Mouse (Mus musculus) erythroblast, embryonic 14.5 days (primary cell): Measurements from ENCODE around the gene Tbcd. TPM values are rescaled to one million over a fixed set of nuclear protein-coding genes. Genes with fewer than 3 reads are reported as not detected.

ENCODE experiments used
- H3K27me3 ChIP-seq: 2 replicates; pipeline ENCODE4 v1.6.1; 2012; ENCODE audit warnings: inconsistent platforms; ENCODE audit not compliant: control insufficient read depth
- H3K36me3 ChIP-seq: 2 replicates; pipeline ENCODE4 v1.6.1; 2012; ENCODE audit warnings: mild to moderate bottlenecking, inconsistent platforms; ENCODE audit not compliant: control insufficient read depth
- H3K4me1 ChIP-seq: 2 replicates; pipeline ENCODE4 v1.6.1; 2012; ENCODE audit warnings: inconsistent platforms; ENCODE audit not compliant: control insufficient read depth
- H3K4me3 ChIP-seq: replicated peaks from 2 replicates; pipeline ENCODE3; 2012; ENCODE audit warnings: moderate library complexity, mild to moderate bottlenecking, inconsistent platforms
- H3K9me3 ChIP-seq: 2 replicates; pipeline ENCODE4 v1.6.1; 2012; ENCODE audit warnings: low read length, inconsistent platforms, mixed read lengths; ENCODE audit not compliant: control insufficient read depth
- GATA1 ChIP-seq: IDR thresholded peaks from 2 replicates; pipeline ENCODE4 v1.6.1; 2012; ENCODE audit warnings: low read length, inconsistent platforms, mixed read lengths
- TAL1 ChIP-seq: IDR thresholded peaks from 3 replicates; pipeline ENCODE4 v1.6.1; 2012; ENCODE audit warnings: low read length, inconsistent platforms, mixed read lengths
- polyA plus RNA-seq: library from polyadenylated mRNA; stranded (reverse); fragments of >175 nt; gene quantifications from 2 replicates; pipeline ENCODE4 v1.2.3, GENCODE M21; 2012

The Tbcd gene
- polyA plus RNA-seq, 1 experiment: 0.42 TPM

DNA sequence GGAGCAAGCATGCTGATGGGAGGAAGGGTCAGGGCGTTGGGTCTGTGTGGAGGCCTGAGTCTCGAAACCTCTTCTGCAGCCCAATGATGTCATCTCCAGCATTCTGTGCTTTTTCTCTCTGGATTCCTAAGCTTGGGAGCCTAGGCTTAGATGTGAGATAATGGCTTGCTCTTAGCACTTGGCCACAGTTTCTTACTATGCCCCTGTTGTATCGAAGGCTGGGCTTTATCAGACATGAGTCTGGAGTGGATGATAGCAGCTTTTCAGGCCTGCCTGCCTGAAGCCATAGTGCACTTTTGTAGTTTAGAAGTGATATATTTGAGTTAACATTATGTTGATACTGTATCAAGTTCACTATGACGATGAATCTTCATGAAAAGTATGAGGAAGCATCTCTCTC is 49.8 kb downstream of the Tbcd start:
- Histone ChIP-seq H3K9me3 (no peaks in the 10 kb centered on the region), H3K27me3 (no peaks in the 10 kb centered on the region), H3K4me3 (no peak overlapping the region), H3K4me1 (peaks cover 3% of the 10 kb centered on the region), H3K36me3 (peaks cover 97% of the 10 kb centered on the region)
- TF ChIP-seq TAL1: no peak
- no peak for TF ChIP-seq GATA1

DNA sequence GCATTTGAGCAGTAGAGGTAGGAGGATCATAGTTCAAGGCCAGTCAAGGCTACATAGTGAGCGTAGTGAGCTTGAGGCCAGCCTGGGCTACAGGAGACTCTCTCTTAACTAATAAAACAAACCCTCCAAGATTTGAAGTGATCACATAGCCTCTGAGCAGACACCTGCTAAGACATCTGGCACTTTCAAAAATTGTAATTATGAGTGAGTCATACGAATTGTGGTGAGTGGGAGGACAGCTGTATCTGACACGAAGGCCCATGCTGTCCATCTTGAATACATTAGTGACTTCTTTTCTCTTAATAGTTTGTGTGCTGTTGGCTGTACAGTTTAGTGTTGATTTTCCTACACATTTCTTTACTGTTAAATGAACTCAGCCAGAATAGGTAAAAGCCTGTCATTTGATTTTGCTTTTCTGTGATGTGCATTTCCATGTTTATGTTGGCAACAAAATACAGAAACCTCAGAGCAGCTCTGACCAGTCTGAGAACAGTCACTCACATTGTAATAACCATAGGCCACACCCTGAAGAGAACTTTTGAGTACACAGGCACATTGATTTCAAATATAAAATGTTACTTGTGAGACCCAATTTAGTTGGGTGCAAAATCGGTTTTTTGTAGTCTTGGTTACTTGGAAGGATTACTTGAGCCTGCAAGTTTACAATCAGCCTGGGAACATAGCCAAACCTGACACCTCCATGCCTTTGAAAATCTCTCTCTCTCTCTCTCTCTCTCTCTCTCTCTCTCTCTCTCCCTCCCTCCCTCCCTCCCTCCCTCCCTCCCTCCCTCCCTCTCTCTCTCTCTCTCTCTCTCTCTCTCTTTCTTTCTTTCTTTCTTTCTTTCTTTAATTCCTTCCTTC is 50.5 kb downstream of the Tbcd start:
- H3K4me3 ChIP-seq: no peak overlapping the region
- H3K27me3 ChIP-seq: no peaks in the 10 kb centered on the region
- peaks cover 3% of the 10 kb centered on the region for H3K4me1 ChIP-seq
- TF ChIP-seq TAL1: no peak
- TF ChIP-seq GATA1: no peak
- H3K9me3 ChIP-seq: no peaks in the 10 kb centered on the region
- H3K36me3 ChIP-seq: peaks cover 94% of the 10 kb centered on the region

DNA sequence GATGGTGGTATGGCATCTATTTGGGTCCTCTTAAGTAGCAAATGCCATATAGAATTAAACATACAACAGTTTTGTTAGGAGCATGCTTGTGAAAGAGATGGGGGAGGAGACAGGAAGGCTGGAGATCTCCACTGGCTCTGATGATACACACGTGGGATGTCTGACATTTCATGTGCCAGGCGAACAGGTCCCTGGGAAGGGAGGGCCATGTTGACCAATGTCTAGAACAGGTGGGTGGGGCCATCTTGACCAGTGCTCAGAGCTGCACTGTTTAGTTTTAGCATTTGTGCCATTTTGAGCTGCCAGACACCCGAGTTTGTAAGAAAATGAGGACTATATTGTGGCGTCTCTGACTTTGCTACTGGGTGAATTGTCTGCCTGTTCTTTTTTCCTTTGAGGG is 56.7 kb downstream of the Tbcd start:
- H3K4me3 ChIP-seq: no peak overlapping the region
- H3K27me3 ChIP-seq: no peaks in the 10 kb centered on the region
- TF ChIP-seq GATA1: no peak
- TF ChIP-seq TAL1: no peak
- H3K4me1 ChIP-seq: no peaks in the 10 kb centered on the region
- no peaks in the 10 kb centered on the region for H3K9me3 ChIP-seq
- peaks cover 79% of the 10 kb centered on the region for H3K36me3 ChIP-seq

DNA sequence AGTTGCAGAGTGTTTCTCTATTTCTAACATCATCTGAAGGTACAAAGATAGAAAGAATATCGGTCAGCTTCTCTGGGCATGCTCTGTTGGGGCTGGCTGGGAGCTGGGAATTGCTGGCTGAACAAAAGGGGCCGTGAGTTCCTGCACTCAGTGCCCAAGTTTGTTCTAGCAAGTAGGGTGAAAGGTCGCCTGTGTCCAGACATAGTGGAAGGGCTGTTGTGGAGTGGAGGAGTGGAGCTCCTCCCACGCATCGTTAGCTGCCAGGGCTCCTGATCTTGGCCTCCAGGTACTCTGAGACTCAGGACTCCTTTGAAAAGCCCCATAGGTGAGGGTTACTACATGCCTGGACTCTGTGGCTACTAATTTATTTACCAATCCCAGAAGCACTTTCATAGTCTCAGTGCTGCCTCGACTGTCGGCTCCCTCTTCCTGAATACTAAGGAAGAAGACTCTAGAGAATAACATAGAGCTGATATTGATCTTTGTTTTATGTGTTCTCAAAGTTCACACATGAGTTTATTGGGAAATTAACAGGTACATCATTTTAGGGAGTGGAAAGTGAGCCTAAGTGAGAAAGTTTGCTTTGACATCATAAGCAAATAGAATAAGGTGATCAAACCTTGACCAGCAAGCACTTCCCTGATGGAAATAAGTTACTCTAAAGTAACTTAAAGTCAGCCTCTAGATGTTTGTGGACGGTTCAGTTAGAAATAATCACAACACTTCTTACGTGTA is 58.9 kb downstream of the Tbcd start:
- Histone ChIP-seq H3K36me3 (peaks cover 74% of the 10 kb centered on the region), H3K27me3 (no peaks in the 10 kb centered on the region), H3K9me3 (no peaks in the 10 kb centered on the region), H3K4me1 (no peaks in the 10 kb centered on the region), H3K4me3 (no peak overlapping the region)
- TF ChIP-seq GATA1 (no peak), TAL1 (no peak)

DNA sequence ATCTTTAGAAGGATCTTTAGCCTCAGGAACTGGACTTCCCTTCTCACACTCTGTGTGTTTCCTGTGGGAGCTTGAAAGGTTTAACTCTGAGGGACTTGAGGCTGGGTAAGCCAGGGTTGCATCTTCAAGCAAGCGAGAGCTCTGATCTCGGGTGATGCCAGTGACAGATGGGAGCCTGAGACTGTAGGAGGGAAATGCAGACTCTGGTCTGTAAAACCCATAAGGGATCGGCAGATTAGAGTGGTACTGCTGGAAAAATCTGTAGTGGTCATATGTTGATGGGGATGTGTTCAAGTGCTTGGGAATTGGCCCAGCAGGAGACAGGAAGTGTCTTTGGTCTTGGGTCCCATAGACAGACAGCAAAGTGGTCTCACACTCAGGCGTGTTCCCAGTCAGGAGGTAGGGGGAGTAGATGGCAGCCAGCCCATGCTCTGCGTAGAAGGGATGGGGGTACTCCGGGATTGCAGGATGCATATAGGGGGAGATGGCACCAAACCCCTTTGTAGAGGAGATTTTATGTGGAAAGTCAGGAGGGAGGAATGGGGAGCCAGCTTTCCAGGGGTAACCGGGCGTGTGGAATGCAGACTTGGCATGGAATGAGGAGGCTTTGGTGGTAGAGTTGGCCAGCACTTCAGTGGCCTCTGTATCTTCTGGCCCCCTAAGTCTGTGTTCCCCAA is 61.3 kb downstream of the Tbcd start:
- H3K9me3 ChIP-seq: no peaks in the 10 kb centered on the region
- peaks cover 74% of the 10 kb centered on the region for H3K36me3 ChIP-seq

DNA sequence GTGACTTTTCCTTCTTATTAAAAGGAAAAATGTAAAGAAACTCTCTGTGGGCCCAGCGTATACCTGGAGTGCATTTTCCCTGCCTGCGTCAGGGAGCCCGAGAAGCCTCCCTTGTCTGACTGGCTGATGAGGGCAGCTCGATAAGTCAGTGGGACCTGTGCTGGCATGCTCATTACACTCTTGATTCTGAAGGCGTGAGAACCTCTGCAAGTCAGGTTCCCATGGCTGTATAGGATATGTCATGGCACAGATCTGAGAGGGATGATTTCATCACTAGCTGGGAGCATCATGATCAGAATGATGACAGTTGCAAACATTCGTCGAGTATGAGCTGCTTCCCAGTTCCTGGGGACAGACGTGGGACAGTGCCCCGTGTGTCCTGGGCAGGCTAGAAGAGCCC is 64.2 kb downstream of the Tbcd start:
- H3K27me3 ChIP-seq: no peaks in the 10 kb centered on the region
- H3K4me3 ChIP-seq: no peak overlapping the region
- peaks cover 11% of the 10 kb centered on the region for H3K4me1 ChIP-seq
- no peak for TF ChIP-seq TAL1
- TF ChIP-seq GATA1: no peak
- no peaks in the 10 kb centered on the region for H3K9me3 ChIP-seq
- H3K36me3 ChIP-seq: peaks cover 63% of the 10 kb centered on the region

More for the DNA sequence above, 61.3 kb downstream of the Tbcd start:
- no peaks in the 10 kb centered on the region for H3K27me3 ChIP-seq
- no peaks in the 10 kb centered on the region for H3K4me1 ChIP-seq
- TF ChIP-seq GATA1: no peak
- TF ChIP-seq TAL1: no peak
- H3K4me3 ChIP-seq: no peak overlapping the region

DNA sequence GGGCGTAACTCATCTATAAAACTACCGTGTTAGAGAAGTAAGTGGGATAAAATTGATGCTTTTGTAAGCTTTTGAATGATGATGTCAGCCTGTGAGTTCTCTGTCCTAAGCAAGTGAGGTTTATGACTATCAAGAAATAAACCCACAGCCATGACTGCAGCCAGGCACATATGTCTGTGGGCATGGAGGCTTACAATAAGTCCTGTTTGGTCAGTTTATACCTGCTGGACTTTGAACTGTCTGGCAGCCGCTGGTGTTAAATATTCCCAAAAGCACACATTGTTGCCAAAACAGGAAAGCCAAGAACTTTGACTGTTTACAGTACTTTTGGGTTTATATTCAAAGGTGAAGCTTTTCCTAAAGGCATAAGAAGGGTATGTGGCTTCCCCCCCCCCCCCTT is 65.2 kb downstream of the Tbcd start:
- TF ChIP-seq GATA1 (no peak), TAL1 (no peak)
- H3K4me3 ChIP-seq: no peak overlapping the region
- H3K4me1 ChIP-seq: peaks cover 11% of the 10 kb centered on the region
- no peaks in the 10 kb centered on the region for H3K9me3 ChIP-seq
- H3K36me3 ChIP-seq: peaks cover 58% of the 10 kb centered on the region
- no peaks in the 10 kb centered on the region for H3K27me3 ChIP-seq

DNA sequence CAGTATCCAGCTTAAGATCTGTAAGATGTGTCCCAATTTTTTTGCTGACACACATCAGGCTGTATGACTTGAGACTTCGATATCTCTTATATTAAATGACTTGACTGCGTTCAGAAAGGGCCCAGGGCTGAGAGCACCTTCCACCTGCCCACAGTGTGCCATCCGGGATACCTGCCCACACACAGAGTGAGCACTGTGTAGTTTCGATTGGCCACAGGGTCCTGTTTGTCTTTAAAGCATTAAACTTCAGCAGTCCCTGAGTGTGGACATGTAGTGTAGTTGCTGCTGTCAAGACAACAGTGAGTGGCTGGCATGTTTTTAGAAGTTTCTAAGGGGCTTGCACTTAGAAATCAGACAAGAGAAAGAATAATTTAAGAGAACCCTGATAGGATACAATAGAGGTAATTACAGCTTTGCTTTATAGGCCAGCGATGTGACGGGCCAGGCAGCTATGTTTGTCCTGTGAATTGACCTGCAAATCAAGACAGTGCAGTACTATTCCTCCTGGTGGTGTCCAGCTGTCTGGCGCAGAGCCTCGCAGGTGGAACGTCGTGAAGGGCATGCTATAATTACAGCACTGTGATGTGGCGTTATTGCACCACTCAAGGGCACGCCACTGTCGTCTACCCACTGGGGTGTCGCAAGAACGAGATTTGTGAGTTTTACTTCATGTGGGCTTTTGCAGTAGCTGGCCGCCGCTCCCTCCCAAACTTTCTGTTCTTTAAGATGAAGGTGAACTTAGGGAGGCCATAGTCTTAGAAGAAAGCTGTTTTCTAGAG is 66.1 kb downstream of the Tbcd start:
- Histone ChIP-seq H3K9me3 (no peaks in the 10 kb centered on the region), H3K4me3 (no peak overlapping the region), H3K36me3 (peaks cover 55% of the 10 kb centered on the region), H3K27me3 (no peaks in the 10 kb centered on the region), H3K4me1 (peaks cover 11% of the 10 kb centered on the region)
- TF ChIP-seq GATA1: no peak
- TF ChIP-seq TAL1: no peak
